Mouse (Mus musculus): ENCODE data around the gene Nans. TPM values are rescaled to one million over a fixed set of nuclear protein-coding genes. Genes with fewer than 3 reads are reported as not detected.

The Nans gene
- 58.3 and 72.6 TPM in 2 replicates for polyA plus RNA-seq (2016; fragmentation: Nextera tagmentation; extraction: Ambion mirVana)

DNA sequence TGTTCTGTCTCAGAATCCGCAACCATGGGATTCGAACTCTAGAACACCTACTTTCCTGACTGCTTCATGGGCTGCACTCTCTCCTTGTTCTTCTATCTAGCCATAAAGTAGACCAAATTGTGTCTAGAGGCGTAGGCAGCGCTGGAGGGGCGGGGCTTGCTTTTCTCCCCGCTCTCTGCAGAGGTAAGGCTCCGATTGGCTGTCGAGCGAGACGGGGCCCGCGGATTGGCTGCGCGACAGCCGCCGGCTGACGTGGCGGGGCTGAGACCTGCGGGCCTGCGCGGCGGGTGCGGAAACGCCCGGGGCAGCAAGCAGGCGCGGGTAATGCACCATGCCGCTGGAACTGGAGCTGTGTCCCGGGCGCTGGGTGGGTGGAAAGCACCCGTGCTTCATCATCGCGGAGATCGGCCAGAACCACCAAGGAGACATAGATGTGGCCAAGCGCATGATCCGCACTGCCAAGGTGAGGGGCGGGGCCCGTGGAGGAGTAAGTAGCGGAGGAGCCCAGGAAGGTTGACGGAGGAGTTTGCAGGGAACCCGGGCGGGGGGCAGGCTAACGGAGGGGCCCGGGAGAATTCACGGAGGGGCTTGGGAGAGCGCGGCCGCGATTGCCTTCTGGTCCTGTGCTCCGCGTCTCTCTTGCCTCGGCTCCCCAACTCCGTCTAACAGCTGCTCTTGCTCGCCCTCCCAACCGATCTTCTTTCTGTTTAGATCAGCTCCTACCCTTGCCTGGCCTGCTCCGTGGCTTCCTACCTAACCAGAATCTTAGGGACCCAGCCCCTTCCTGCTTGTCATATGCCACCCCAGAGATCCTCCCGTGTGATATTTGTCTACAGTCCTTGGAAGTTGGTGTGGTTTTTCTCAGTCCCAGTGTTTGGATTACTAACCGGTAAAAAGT, at the start of gene Nans:
Gene Nans, plus strand, starts transcription at position 221 of the 898 bp plus-strand sequence.
- peak; percentile 97 for ATAC-seq (ENCODE audit: low FRiP score, low read depth)
- 1% methylated on average over 58 of the region's 58 CpGs for WGBS
- Histone ChIP-seq H3K9ac (replicated peaks) (peak within 1 kb of the TSS; percentile 76), H3K4me1 (peaks cover 10% of the 10 kb centered on the region; the same call in 1 of the 2 replicates), H3K4me2 (replicated peaks) (peak within 1 kb of the TSS; percentile 71), H3K36me3 (peaks cover 17% of the 10 kb centered on the region), H3K27ac (replicated peaks) (peak within 1 kb of the TSS; percentile 63), H3K9me3 (no peaks in the 10 kb centered on the region), H3K4me3 (peak within 1 kb of the TSS; percentile 79), H3K27me3 (no peaks in the 10 kb centered on the region)

DNA sequence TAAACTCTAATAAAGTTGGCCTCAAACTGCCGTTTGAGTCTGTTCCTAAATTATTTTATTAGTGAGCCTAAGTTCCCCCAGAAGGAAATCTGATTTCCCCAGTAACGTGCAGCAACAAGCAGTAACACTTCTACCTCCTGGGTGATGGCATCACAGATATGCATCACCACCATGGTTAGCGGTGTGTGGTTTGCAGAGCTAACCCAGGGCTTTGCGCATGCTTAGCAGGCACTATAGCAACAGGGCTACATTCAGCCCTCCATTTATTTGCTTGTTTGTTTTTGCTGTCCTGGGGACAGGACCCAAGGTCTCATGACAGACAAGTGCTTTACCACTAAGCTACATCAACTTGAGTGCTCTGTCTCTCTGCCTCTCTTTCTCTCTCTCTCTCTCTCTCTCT, 46.5 kb upstream of the Nans start:
- peaks cover 4% of the 10 kb centered on the region; the same call in 1 of the 2 replicates for H3K27me3 ChIP-seq
- 76% methylated on average over 4 of the region's 4 CpGs for WGBS
- no peak overlapping the region for H3K4me2 ChIP-seq (replicated peaks)
- H3K4me3 ChIP-seq, result no peak overlapping the region
- H3K9me3 ChIP-seq, result no peaks in the 10 kb centered on the region
- H3K36me3 ChIP-seq, result no peaks in the 10 kb centered on the region
- H3K27ac ChIP-seq (replicated peaks), result no peak overlapping the region
- no peaks in the 10 kb centered on the region for H3K4me1 ChIP-seq
- H3K9ac ChIP-seq (replicated peaks), result no peak overlapping the region
- no peak for ATAC-seq (ENCODE audit: low FRiP score, low read depth)

DNA sequence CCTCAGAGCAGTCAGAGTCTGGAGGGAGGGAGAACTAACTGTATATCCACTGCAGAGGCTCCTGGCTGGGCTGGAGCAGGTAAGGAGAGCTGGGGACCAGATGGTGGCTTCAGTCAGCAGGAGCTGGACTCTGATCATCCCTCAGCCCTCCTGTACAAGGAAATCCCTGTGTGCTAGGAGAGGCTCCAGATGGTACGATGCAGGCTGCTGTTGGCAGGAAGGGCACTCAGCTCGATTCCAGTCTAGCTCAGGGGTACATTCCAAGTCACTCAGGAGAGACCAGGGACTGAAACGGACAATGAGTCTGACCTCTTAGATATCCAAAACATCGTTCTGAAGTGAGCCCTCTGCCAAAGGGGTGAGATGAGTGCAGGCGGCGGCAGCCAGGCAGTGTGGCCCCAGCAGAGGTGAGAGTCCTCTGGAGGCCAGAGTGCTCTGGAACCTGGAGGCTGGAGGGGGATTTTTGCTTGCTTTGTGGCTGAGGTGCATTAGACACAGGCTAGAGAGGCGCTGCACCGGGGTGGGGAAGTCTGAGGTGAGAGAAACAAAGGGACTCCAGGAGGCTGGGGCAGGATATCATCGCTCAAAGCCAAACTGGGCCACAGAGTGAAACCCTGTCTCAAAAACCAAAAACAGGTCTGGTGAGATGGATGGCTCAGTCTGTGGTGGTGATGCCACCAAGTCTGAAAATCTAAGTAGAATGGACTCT, 43.7 kb upstream of the Nans start:
- Histone ChIP-seq H3K36me3 (no peaks in the 10 kb centered on the region), H3K9ac (replicated peaks) (no peak overlapping the region), H3K4me2 (replicated peaks) (no peak overlapping the region), H3K4me3 (no peak overlapping the region), H3K9me3 (no peaks in the 10 kb centered on the region), H3K27ac (replicated peaks) (no peak overlapping the region), H3K4me1 (no peaks in the 10 kb centered on the region), H3K27me3 (peaks cover 4% of the 10 kb centered on the region; the same call in 1 of the 2 replicates)
- ATAC-seq (ENCODE audit: low FRiP score, low read depth), result no peak
- 57% methylated on average over 9 of the region's 9 CpGs for WGBS

DNA sequence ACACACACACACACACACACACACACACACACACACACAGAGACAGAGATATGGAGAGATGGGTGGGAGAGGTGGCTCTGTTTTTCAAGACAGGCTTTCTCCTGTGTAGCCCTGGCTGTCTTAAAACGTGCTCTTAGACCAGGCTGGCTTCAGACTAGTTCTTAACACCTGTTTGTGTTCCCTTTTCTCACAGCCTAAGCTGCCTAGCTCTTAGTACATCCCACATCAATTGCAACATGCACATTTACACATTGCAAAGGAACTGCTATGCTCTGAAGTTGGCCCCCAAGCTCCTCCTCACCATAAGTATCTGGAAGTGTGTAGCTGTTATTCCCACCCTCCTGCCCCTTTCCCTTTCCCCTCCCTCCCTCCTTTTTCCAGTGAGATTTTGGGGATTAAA, 41.6 kb upstream of the Nans start:
- WGBS, result 74% methylated on average over 1 of the region's 1 CpGs
- no peak for ATAC-seq (ENCODE audit: low FRiP score, low read depth)

DNA sequence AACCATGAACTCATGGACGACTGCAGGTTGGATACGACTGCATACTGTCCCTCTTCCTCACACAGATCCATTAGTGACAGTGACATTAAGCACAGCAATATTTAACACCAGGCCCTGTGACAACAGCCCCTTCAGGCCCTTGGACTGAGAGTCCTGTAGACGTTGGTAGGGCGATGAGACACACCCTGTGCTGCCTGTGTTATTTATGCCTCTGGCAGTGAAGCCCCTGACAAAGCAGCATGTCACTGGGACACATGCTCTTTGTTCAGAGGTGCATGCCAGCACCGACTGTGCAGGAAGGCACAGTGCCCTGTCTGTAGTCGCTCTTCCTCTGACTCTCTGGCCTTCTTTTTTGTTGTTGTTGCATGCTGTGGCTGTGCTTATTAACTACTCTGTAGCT, 40.2 kb upstream of the Nans start:
- H3K27ac ChIP-seq (replicated peaks), result no peak overlapping the region
- H3K27me3 ChIP-seq, result peaks cover 4% of the 10 kb centered on the region; the same call in 1 of the 2 replicates
- 58% methylated on average over 6 of the region's 6 CpGs for WGBS
- no peaks in the 10 kb centered on the region for H3K36me3 ChIP-seq
- H3K9ac ChIP-seq (replicated peaks), result no peak overlapping the region
- H3K4me3 ChIP-seq, result no peak overlapping the region
- H3K4me2 ChIP-seq (replicated peaks), result no peak overlapping the region
- no peaks in the 10 kb centered on the region for H3K9me3 ChIP-seq
- no peak for ATAC-seq (ENCODE audit: low FRiP score, low read depth)
- H3K4me1 ChIP-seq, result peaks cover 17% of the 10 kb centered on the region

More for the DNA sequence above, 41.6 kb upstream of the Nans start:
- H3K9me3 ChIP-seq, result no peaks in the 10 kb centered on the region
- no peak overlapping the region for H3K4me2 ChIP-seq (replicated peaks)
- no peak overlapping the region for H3K27ac ChIP-seq (replicated peaks)
- peaks cover 2% of the 10 kb centered on the region for H3K4me1 ChIP-seq
- no peak overlapping the region for H3K4me3 ChIP-seq
- H3K27me3 ChIP-seq, result peaks cover 4% of the 10 kb centered on the region; the same call in 1 of the 2 replicates
- no peak overlapping the region for H3K9ac ChIP-seq (replicated peaks)
- no peaks in the 10 kb centered on the region for H3K36me3 ChIP-seq

DNA sequence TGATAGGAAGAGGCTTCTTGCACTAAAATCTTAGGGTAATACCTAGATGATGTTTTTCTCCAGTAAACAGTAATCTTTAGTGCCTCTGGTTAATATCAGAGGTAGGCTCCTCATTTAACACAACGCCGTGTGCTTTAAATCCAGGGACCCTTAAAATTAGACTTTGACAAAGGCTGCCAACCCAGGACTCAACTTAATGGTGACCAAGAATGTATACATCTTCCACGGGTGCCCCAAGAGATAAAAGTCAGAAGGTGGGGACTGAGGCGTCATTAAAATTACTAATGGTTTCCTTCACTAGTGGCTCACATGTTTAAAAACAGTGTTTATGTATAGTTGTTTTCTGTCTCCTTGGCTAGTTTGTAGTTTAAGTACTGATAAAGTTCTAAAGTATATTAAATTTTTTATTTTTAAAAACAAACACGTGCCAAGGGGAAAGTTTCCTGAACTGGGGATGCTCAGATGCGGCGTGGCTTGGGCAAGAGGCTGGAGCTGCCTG, 39.0 kb upstream of the Nans start:
- H3K4me3 ChIP-seq, result peak overlapping the region; percentile 94
- H3K27ac ChIP-seq (replicated peaks), result peak overlapping the region; percentile 98
- WGBS, result 35% methylated on average over 7 of the region's 7 CpGs

DNA sequence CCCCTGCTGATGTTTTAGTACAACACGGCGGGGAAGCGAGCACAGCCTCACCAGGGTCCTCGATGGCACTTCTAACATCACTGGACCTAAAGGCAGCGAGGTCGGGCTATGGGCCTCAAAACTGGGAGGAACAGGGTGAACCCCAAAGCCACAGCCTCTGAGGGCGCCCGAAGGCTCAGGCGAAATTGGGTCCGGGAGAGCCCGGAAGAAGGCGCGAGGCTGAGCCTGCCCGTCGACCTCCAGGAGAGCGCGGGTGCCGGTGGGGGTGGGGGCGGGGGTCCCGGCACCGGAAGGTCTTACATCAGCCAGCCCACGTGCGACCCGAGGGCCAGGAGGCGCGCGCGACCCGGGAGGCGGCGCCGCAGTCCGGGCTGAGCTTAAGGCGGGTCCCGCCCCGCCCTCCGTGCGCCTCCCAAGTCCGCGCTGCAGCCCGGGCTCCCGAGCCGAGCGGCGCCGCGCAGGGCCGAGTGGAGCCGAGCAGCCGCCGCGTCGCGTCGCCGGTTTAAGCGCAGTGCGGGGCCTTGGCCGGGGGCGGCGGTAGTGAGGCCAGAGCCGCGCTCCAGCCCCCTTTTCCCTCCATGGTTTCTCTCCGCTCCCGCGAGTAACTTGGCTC, 38.4 kb upstream of the Nans start, which contains the start of gene Anp32b:
Gene Anp32b, plus strand, starts transcription at position 384 of the 613 bp plus-strand sequence.
- peak within 1 kb of the TSS; percentile 98 for H3K9ac ChIP-seq (replicated peaks)
- under 1% methylated on average over 45 of the region's 66 CpGs for WGBS
- peaks cover 30% of the 10 kb centered on the region for H3K4me1 ChIP-seq
- H3K27ac ChIP-seq (replicated peaks), result peak within 1 kb of the TSS; percentile 98
- no peaks in the 10 kb centered on the region for H3K36me3 ChIP-seq
- H3K9me3 ChIP-seq, result no peaks in the 10 kb centered on the region
- peak; percentile 95 for ATAC-seq (ENCODE audit: low FRiP score, low read depth)
- H3K27me3 ChIP-seq, result peaks cover 4% of the 10 kb centered on the region; the same call in 1 of the 2 replicates
- H3K4me3 ChIP-seq, result peak within 1 kb of the TSS; percentile 94
- peak within 1 kb of the TSS; percentile 83 for H3K4me2 ChIP-seq (replicated peaks)

More for the DNA sequence above, 39.0 kb upstream of the Nans start:
- Histone ChIP-seq H3K36me3 (no peaks in the 10 kb centered on the region), H3K9ac (replicated peaks) (peak overlapping the region; percentile 98), H3K9me3 (no peaks in the 10 kb centered on the region), H3K4me1 (peaks cover 25% of the 10 kb centered on the region), H3K4me2 (replicated peaks) (peak overlapping the region; percentile 83), H3K27me3 (peaks cover 4% of the 10 kb centered on the region; the same call in 1 of the 2 replicates)
- no peak for ATAC-seq (ENCODE audit: low FRiP score, low read depth)

DNA sequence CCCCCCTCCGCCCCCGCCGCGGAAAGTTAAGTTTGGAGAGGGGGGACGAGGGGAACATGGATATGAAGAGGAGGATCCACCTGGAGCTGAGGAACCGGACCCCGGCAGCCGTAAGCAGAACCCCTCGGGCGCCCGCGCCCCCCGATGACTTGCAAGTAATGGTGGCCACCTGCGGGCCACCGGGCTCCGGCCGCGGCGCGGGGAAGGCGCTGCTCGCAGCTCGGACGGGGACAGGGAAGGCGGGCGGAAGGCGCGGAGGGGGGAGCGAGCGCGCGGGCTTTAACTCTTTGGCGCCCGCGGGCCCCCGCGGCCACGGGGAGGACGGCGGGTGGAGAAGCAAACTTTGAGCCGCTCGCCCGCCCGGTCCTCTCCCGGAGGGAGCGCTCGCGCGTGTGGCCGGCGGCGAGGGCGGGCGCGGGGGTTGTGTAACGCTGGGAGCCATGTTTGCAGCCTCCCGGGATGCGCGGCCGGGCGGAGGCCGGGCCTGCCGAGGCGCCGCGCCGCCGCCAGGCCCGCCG, 37.7 kb upstream of the Nans start:
- H3K9me3 ChIP-seq, result no peaks in the 10 kb centered on the region
- peak; percentile 53 for ATAC-seq (ENCODE audit: low FRiP score, low read depth)
- 0% methylated on average over 69 of the region's 70 CpGs for WGBS
- H3K27me3 ChIP-seq, result peaks cover 4% of the 10 kb centered on the region; the same call in 1 of the 2 replicates
- no peaks in the 10 kb centered on the region for H3K36me3 ChIP-seq
- H3K9ac ChIP-seq (replicated peaks), result peak overlapping the region; percentile 98
- peak overlapping the region; percentile 94 for H3K4me3 ChIP-seq
- peak overlapping the region; percentile 98 for H3K27ac ChIP-seq (replicated peaks)
- peaks cover 31% of the 10 kb centered on the region for H3K4me1 ChIP-seq
- H3K4me2 ChIP-seq (replicated peaks), result peak overlapping the region; percentile 83

DNA sequence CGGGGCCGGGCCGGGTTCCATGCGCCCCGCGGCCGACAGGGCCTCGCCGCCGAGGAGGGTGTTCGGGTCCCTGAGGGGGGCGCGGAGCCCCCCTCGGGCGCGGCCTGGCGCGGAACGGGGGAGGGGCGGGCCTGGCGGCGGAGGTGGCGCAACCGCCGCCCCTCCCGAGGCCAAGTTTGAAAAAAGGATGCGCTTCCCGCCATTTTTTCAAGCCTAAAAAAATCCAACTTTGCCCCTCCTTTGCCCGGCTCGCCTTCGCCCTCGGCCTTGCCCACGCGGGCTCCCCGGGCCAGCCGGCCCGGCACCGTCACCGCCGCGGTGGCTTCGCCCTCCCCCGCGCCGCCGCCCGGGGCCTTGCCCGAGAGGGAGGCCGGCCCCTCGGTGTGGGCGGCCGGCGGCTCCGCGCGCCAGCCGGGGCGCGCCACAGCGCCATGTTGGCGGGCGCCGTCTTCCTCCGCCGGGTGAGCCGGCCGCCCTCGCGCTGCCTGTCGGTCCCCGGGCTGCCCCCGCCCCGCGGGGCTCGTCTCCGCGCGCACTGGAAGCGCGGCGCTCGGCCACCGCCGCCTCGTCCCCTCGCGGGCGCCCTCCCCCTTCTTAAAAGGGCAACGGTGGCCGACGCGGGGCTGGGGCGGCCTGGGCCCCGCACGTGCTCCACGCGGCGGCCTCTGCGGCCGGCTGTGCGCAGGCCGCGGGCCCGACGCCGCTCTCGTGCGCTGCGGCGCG, 37.1 kb upstream of the Nans start:
- Histone ChIP-seq H3K4me2 (replicated peaks) (peak overlapping the region; percentile 83), H3K36me3 (no peaks in the 10 kb centered on the region), H3K4me1 (peaks cover 31% of the 10 kb centered on the region), H3K27me3 (peaks cover 4% of the 10 kb centered on the region; the same call in 1 of the 2 replicates), H3K4me3 (peak overlapping the region; percentile 94), H3K9me3 (no peaks in the 10 kb centered on the region), H3K27ac (replicated peaks) (peak overlapping the region; percentile 98), H3K9ac (replicated peaks) (peak overlapping the region; percentile 98)
- peak; percentile 21 for ATAC-seq (ENCODE audit: low FRiP score, low read depth)
- WGBS, result under 1% methylated on average over 56 of the region's 111 CpGs

DNA sequence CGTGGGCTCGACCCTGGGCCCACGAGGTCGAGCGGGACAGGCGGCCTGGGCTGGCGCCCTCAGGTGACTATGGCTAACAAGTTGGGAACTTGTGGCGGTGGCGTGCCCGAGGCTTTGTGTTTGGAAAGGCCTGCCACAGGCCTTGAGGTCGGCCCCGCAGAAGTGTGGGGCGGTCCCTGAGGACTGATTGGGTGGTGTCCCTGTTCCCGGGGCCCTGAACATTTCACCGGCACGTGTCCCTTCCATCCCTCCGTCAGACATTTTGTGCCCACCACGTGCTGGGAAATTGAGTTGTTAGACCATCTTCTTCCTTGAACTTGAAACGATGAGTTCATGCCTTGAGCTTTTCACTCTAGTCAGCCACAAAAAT, 36.6 kb upstream of the Nans start:
- no peaks in the 10 kb centered on the region for H3K27me3 ChIP-seq
- ATAC-seq (ENCODE audit: low FRiP score, low read depth), result peak; percentile 28; the same call in 1 of the 2 replicates
- peak overlapping the region; percentile 98 for H3K9ac ChIP-seq (replicated peaks)
- WGBS, result 0% methylated on average over 19 of the region's 19 CpGs
- H3K4me3 ChIP-seq, result peak overlapping the region; percentile 94
- peak overlapping the region; percentile 83 for H3K4me2 ChIP-seq (replicated peaks)
- no peaks in the 10 kb centered on the region for H3K9me3 ChIP-seq
- no peaks in the 10 kb centered on the region for H3K36me3 ChIP-seq
- H3K4me1 ChIP-seq, result peaks cover 31% of the 10 kb centered on the region
- peak overlapping the region; percentile 98 for H3K27ac ChIP-seq (replicated peaks)
